Mouse (Mus musculus): ENCODE data around the gene Dars2. TPM values are rescaled to one million over a fixed set of nuclear protein-coding genes. Genes with fewer than 3 reads are reported as not detected.

Gene Dars2
- polyA plus RNA-seq (2015; fragmentation: Nextera tagmentation; extraction: Ambion mirVana), result 44.9 and 46.9 TPM in 2 replicates

DNA sequence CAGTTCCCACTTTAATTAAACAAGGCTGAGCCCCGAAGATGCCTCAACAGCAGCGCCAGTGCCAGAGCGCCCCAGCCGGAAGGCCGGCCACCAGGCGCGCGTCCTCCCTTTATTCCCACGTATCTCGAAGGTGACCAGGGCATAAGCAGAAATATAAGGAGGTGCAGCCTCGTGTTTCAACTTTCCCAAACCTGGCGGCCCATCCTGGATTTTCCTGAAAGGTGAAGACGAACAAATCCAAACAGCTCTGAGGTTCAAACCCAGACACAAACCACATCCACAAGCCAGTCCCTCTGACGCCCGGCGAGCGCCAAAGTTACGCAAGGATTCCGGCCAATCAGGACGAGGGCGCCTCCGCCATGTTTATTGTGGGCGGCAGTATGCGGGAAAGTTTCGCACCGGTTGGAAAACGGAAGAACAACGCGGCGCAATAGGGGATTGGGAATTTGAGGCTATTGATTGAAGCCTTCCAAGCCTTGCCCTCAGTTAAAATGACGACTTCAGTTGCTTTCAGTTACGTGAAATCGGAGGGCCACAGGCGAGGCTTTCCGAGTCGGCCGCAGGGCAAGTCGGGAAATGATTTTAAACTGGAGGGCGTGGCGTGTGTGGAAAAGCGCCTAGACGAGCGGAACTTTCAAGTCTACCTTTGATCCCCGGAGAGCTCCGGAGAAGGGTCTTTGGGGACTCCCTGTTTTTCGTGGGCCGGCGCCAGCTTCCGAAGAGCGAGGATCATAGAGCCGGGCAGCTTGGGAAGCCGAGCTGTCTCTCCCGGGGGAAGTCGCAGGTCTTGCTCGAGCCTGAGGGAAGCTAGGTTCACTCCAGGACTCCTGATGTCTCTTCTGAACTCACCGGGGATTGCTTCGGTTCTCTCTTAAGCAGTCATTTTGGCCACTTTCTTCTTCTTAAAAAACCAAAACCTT lies at the start of gene Dars2, which contains the start of gene Cenpl:
TSS of gene Dars2 (minus strand) at position 307 of the 920 bp plus-strand sequence.
TSS of gene Cenpl (plus strand) at position 362 of the 920 bp plus-strand sequence.
- Histone ChIP-seq H3K9ac (peak within 1 kb of the TSS; percentile 77), H3K4me3 (replicated peaks) (peak within 1 kb of the TSS; percentile 79), H3K27ac (peak within 1 kb of the TSS; percentile 75), H3K4me1 (replicated peaks) (peaks cover 20% of the 10 kb centered on the region), H3K4me2 (replicated peaks) (peak within 1 kb of the TSS; percentile 78), H3K27me3 (replicated peaks) (no peaks in the 10 kb centered on the region), H3K9me3 (no peaks in the 10 kb centered on the region), H3K36me3 (no peaks in the 10 kb centered on the region)
- WGBS, result under 1% methylated on average over 57 of the region's 57 CpGs
- ATAC-seq, result peak; percentile 99

DNA sequence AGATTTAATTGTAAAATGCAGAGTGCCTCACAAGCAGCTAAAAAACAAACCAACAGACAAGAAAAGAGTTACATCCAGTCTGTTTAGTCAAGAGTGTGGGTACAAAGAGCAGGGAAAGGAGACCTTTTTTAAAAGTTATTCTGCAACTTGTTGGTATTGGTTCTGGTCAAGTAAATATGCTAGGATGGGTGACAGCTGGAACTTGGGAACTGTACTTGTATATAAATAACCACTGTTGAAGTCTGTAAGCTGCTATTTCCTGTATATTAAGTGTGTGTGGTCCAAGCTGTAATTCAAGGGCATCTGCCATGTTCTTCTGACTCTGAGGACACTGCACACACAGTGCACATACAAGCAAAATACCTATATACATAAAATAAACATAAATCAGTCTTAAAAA lies 44.1 kb upstream of the Dars2 start:
- H3K4me2 ChIP-seq (replicated peaks), result no peak overlapping the region
- H3K4me3 ChIP-seq (replicated peaks), result no peak overlapping the region
- H3K4me1 ChIP-seq (replicated peaks), result no peaks in the 10 kb centered on the region
- H3K36me3 ChIP-seq, result no peaks in the 10 kb centered on the region; the same call in 1 of the 2 replicates
- no peaks in the 10 kb centered on the region for H3K9me3 ChIP-seq
- no peak overlapping the region for H3K9ac ChIP-seq
- H3K27me3 ChIP-seq (replicated peaks), result no peaks in the 10 kb centered on the region
- H3K27ac ChIP-seq, result no peak overlapping the region
- peak; percentile 43; the same call in 1 of the 2 replicates for ATAC-seq

DNA sequence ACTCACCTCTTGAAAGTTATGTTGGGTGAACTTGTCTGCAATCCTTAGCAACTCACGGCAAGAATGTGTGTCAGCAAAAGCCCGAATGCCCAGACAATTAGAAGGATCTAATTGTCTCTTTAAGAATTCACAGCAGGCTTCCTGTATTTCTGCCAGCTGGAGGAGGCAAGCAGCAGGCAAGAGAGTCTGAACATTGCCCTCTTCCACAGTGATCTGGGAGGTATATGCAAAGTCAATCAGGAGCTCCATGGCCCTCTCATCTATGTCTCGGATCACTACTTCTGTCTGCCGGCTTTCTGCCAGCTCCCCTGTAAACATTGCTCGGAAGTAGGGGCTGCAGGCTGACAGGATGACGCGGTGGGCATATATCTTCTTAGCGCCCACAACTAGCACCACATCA lies 38.8 kb upstream of the Dars2 start:
- peaks cover 8% of the 10 kb centered on the region; the same call in 1 of the 2 replicates for H3K36me3 ChIP-seq
- no peak for ATAC-seq
- H3K4me3 ChIP-seq (replicated peaks), result no peak overlapping the region
- H3K4me1 ChIP-seq (replicated peaks), result no peaks in the 10 kb centered on the region
- no peaks in the 10 kb centered on the region for H3K9me3 ChIP-seq
- H3K27me3 ChIP-seq (replicated peaks), result no peaks in the 10 kb centered on the region
- WGBS, result 79% methylated on average over 8 of the region's 8 CpGs
- H3K27ac ChIP-seq, result no peak overlapping the region
- no peak overlapping the region for H3K9ac ChIP-seq
- H3K4me2 ChIP-seq (replicated peaks), result no peak overlapping the region

DNA sequence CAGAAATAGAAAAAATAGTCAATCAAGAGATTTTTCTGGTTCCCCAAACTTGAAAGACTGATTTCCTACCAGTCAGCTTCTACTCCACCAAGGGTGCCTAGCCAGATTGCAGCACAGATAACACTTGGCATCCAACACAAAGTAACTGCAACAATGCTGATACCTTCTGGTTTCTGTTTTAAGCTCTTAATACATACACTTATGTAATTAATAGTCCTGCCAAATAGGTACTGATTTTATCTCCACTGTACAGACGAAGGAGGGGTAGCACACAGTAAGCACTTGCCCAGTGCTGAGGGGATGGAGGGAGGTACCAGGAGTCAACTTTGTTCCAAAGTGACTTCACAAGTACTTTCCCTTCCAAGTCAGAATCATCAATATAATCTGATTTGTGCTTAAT lies 33.4 kb upstream of the Dars2 start:
- no peak for ATAC-seq
- H3K4me1 ChIP-seq (replicated peaks), result no peaks in the 10 kb centered on the region
- H3K9me3 ChIP-seq, result no peaks in the 10 kb centered on the region
- 75% methylated on average over 1 of the region's 1 CpGs for WGBS
- H3K27me3 ChIP-seq (replicated peaks), result no peaks in the 10 kb centered on the region
- no peak overlapping the region for H3K4me2 ChIP-seq (replicated peaks)
- no peak overlapping the region for H3K9ac ChIP-seq
- peaks cover 2% of the 10 kb centered on the region; the same call in 1 of the 2 replicates for H3K36me3 ChIP-seq
- no peak overlapping the region for H3K27ac ChIP-seq
- no peak overlapping the region for H3K4me3 ChIP-seq (replicated peaks)

DNA sequence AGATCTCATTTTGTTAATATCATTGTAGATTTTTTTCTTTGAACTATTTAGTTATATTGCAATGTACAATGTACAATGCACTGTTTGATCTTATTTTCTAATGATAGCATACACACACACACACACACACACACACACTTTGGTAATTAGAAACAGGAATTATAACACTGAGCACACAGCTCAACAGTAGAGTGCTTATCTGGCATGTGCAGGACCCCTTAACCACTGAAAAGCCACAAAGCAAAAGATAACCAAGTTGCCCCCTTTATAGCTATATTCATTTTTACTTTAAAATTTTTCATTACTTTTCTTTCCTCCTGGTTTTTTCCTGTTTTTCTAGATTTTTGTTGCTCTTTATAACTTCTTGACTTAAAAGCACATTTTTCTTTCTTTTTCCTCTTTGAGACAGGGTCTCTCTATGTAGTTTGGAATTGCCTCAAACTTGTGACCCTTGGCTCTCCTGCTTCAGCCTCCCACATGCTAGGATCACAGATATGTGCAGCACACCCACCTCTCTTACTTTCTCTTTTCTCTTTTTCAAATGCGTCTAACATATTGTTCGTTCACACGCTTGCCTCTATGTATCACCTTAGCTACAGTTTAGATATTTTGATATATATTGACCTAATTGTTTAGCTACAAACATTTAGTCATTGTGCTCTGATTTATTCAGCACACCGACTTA lies 29.4 kb upstream of the Dars2 start:
- Histone ChIP-seq H3K27me3 (replicated peaks) (no peaks in the 10 kb centered on the region), H3K4me3 (replicated peaks) (no peak overlapping the region), H3K9ac (no peak overlapping the region), H3K4me2 (replicated peaks) (no peak overlapping the region), H3K27ac (no peak overlapping the region), H3K9me3 (no peaks in the 10 kb centered on the region), H3K4me1 (replicated peaks) (no peaks in the 10 kb centered on the region), H3K36me3 (no peaks in the 10 kb centered on the region)
- 99% methylated on average over 4 of the region's 4 CpGs for WGBS
- ATAC-seq, result no peak

DNA sequence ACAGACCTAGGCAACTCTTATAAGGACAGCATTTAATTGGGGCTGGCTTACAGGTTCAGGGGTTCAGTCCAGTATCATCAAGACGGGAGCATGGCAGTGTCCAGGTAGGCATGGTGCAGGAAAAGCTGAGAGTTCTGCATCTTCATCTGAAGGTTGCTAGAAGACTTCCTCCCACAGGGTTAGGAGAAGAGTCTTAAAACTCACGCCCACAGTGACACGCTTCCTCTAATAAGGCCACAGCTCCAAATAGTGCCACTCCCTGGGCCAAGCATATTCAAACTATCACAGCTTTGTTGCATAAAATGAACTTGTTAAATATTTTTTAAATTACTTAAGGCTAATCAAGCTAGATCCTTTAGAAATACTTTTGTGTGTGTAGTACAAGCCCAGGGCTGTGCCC lies 6.8 kb upstream of the Dars2 start:
- Histone ChIP-seq H3K4me2 (replicated peaks) (no peak overlapping the region), H3K4me1 (replicated peaks) (peaks cover 16% of the 10 kb centered on the region), H3K36me3 (peaks cover 6% of the 10 kb centered on the region; the same call in 1 of the 2 replicates), H3K9me3 (no peaks in the 10 kb centered on the region), H3K27me3 (replicated peaks) (no peaks in the 10 kb centered on the region), H3K4me3 (replicated peaks) (no peak overlapping the region), H3K27ac (no peak overlapping the region), H3K9ac (no peak overlapping the region)
- WGBS, result 93% methylated on average over 3 of the region's 3 CpGs
- ATAC-seq, result no peak

DNA sequence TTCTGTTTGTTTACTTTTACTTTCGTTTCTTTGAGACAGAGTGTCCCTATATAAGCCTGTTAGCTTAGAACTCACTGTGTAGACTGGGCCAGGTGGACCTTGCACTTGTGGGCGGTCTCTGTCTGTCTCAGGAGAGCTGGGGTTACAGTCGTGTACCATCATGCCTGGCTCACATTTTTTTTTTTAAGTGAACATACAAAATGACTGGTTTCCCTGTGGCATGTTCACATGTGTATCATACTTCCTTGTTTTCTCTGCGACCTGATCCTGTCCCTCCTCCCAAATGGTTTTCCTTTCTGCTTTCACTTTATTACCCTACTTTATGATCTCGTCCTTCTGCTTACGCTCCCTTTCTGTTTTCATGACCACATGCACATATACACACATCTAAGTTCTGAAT lies 5.8 kb upstream of the Dars2 start:
- ATAC-seq, result peak; percentile 88
- Histone ChIP-seq H3K4me2 (replicated peaks) (no peak overlapping the region; the same call in 1 of the 2 replicates), H3K36me3 (peaks cover 4% of the 10 kb centered on the region; the same call in 1 of the 2 replicates), H3K4me1 (replicated peaks) (peaks cover 20% of the 10 kb centered on the region), H3K27me3 (replicated peaks) (no peaks in the 10 kb centered on the region), H3K9ac (no peak overlapping the region), H3K4me3 (replicated peaks) (no peak overlapping the region), H3K9me3 (no peaks in the 10 kb centered on the region), H3K27ac (no peak overlapping the region)
- WGBS, result 62% methylated on average over 6 of the region's 6 CpGs

DNA sequence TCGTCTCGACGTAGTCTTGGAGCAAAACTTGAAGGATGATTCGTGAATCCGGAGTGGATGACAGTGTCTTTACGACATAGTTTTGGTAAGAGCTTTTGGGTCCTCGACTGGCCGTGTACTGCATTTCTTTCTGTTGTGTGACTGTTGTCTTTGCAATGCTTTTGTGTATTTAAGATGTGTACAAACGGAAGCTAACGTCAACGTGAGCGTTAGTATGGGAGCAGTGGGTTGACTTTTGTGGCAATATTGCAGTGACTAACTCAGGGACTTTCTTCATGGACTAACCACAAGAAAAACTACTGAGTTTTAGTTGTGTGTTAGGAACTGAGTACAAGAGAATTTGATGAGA lies 788 bp upstream of the Dars2 start:
- Histone ChIP-seq H3K27me3 (replicated peaks) (no peaks in the 10 kb centered on the region), H3K9me3 (no peaks in the 10 kb centered on the region), H3K4me3 (replicated peaks) (peak overlapping the region; percentile 79), H3K4me2 (replicated peaks) (peak overlapping the region; percentile 78), H3K36me3 (no peaks in the 10 kb centered on the region), H3K4me1 (replicated peaks) (peaks cover 20% of the 10 kb centered on the region), H3K27ac (peak overlapping the region; percentile 75; the same call in 1 of the 2 replicates), H3K9ac (peak overlapping the region; percentile 77)
- no peak for ATAC-seq
- 0% methylated on average over 12 of the region's 12 CpGs for WGBS

DNA sequence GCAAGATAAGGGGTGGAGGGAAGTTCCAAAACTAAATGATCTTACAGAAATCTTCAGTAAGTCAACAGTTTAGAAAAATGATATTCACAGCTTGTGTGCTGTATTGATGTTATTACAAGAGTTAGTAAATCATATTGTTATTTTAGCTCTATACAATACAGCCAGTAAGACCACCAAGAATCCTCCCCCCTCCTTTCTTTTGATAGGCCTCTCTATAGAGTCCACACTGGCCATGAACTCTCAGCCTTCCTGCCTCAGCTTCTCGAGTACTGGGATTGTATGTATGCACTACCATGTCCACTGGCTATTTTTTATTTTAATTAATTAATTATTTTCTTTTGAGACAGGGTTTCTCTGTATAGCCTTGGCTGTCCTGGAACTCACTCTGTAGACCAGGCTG lies 7.1 kb downstream of the Dars2 start:
- ATAC-seq, result no peak
- H3K36me3 ChIP-seq, result no peaks in the 10 kb centered on the region
- no peak overlapping the region for H3K4me2 ChIP-seq (replicated peaks)
- no peaks in the 10 kb centered on the region for H3K9me3 ChIP-seq
- WGBS, result 79% methylated on average over 1 of the region's 1 CpGs
- H3K4me3 ChIP-seq (replicated peaks), result no peak overlapping the region
- no peak overlapping the region for H3K27ac ChIP-seq
- no peaks in the 10 kb centered on the region for H3K27me3 ChIP-seq (replicated peaks)
- H3K4me1 ChIP-seq (replicated peaks), result no peaks in the 10 kb centered on the region
- no peak overlapping the region for H3K9ac ChIP-seq

DNA sequence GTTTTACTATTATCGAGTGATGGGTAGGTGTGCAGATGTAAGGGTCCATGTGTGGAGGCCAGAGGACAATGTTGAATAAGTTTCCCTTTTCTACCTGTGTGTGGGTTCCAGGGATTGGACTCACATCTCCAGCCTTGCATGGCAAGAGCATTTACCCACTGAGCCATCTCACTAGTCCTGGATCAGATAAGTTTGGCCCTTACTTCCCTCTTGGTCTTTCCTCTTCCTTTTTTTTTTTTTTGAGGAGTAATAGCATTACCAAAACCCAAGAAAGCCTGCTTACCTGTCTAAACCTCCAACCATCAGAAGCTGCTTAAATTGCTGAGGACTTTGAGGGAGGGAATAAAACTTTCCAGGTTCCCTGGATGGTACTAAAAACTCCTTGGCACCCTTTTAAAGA lies 13.3 kb downstream of the Dars2 start:
- 97% methylated on average over 1 of the region's 1 CpGs for WGBS
- no peak for ATAC-seq
- Histone ChIP-seq H3K4me2 (replicated peaks) (no peak overlapping the region), H3K27me3 (replicated peaks) (no peaks in the 10 kb centered on the region), H3K36me3 (no peaks in the 10 kb centered on the region), H3K9me3 (no peaks in the 10 kb centered on the region), H3K9ac (no peak overlapping the region), H3K27ac (no peak overlapping the region), H3K4me3 (replicated peaks) (no peak overlapping the region), H3K4me1 (replicated peaks) (no peaks in the 10 kb centered on the region)

DNA sequence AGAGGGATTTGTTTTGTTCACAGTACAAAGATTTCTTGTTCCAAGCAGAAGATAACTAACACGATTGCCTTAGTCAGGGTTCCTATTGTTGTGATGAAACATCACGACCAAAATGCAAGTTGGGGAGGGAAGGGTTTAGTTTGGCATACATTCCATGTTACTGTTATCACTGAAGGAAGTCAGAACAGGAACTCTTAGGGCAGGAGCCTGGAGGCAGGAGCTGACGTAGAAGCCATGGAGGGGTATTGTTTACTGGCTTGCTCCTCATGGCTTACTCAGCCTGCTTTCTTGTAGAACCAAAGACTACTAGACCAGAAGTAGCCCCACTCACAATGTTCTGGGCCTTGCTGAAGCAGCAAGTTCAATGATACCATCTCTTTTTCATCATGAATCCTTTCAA lies 23.5 kb downstream of the Dars2 start:
- H3K4me2 ChIP-seq (replicated peaks), result no peak overlapping the region
- no peaks in the 10 kb centered on the region for H3K27me3 ChIP-seq (replicated peaks)
- 80% methylated on average over 3 of the region's 3 CpGs for WGBS
- ATAC-seq, result no peak
- no peaks in the 10 kb centered on the region for H3K9me3 ChIP-seq
- no peak overlapping the region for H3K9ac ChIP-seq
- H3K36me3 ChIP-seq, result 0 out of 2 replicates have a peak, but pooled peaks cover 14% of the 10 kb centered on the region
- H3K4me1 ChIP-seq (replicated peaks), result no peaks in the 10 kb centered on the region
- H3K27ac ChIP-seq, result no peak overlapping the region
- H3K4me3 ChIP-seq (replicated peaks), result no peak overlapping the region

DNA sequence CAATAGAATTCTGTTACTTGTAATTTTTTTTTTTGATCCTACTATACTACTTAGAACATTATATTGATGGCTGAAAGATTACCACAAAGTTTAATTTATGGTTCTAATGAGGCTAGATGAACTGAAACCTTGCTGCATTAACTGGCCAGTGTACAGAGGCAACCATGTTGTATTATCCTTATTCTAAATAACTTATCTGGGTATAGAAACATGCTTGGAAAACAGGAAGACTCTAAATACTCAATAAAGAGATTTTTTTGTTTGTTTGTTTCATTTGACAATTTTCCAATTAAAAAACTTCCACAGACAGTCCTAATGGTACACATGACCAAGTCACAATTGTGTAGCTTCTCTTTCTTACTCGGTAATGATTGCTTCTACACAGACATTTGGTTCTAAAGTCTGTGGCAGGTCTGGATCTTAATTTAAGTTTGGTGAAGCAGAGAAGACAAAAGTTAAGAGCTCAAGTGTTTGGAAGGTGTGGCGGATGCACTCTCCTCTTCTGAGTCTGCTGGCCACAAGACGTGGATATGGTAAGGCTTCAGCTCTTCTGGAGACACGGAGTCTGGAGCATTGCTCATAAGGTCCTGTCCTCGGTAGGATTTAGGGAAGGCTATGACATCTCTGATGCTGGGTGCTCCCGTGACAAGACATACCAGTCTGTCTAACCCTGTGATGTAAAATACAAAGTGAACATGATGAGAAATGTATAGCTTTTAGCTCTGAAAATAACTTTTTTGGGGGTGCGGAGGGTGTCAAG lies 29.0 kb downstream of the Dars2 start:
- no peak for ATAC-seq
- no peaks in the 10 kb centered on the region for H3K27me3 ChIP-seq (replicated peaks)
- H3K27ac ChIP-seq, result no peak overlapping the region
- H3K4me2 ChIP-seq (replicated peaks), result no peak overlapping the region
- no peaks in the 10 kb centered on the region for H3K9me3 ChIP-seq
- 84% methylated on average over 7 of the region's 7 CpGs for WGBS
- H3K9ac ChIP-seq, result no peak overlapping the region
- H3K4me3 ChIP-seq (replicated peaks), result no peak overlapping the region
- no peaks in the 10 kb centered on the region for H3K4me1 ChIP-seq (replicated peaks)
- H3K36me3 ChIP-seq, result peaks cover 12% of the 10 kb centered on the region; the same call in 1 of the 2 replicates

All from intestine, embryonic 15.5 days (tissue).